Mouse (Mus musculus) lung, postnatal 0 days (tissue): ENCODE results near the gene Carmil1.

Source experiments
- CTCF ChIP-seq: IDR thresholded peaks from 2 replicates; pipeline ENCODE4 v1.5.1; 2016; ENCODE audit warnings: antibody characterized with exemption, mild to moderate bottlenecking
- EP300 ChIP-seq: IDR thresholded peaks from 2 replicates; pipeline ENCODE4 v1.6.1; 2016; ENCODE audit warnings: antibody characterized with exemption, mild to moderate bottlenecking, control low read depth

DNA sequence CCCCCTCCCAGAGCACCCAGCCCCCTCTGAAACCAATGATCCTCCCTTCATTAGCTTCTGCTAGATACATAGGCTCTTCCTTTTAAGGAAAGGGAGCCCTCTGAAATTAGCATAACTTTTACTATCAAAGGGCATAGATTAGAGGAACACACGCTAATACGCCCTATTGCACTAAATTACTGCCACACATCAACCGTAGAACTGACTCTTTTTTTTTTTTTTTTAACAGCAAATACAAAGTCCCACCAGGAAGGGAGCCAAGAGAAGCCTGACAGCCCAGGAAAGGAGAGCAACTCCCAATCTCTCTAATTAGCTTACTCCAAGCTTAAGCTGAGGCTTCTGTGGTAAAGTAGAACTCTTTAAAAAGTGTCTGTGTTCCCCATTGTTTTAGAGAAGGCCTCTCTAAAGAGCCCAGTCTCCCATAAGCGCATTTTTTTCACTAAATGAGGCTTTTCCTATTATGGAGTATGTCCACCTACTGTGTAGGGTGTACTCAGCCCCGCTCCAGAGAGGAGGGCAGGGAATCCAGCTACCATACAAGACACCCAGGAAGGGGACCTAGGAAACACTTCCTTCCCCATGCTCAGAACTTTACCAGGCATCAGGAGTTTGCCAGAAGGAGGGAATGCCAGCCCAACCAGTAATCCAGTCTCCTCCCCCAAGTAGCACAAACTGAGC is 38.0 kb downstream of the Carmil1 start:
- no peak for TF ChIP-seq CTCF
- no peak for TF ChIP-seq EP300
